Mouse (Mus musculus) lung, postnatal 0 days (tissue): ENCODE data around the gene Nap1l4. TPM values are rescaled to one million over a fixed set of nuclear protein-coding genes. Genes with fewer than 3 reads are reported as not detected.

ENCODE experiments used
- ATAC-seq: fragments of 200-750 bp; cut with Nextera tagmentation; 2 replicates; pipeline ENCODE4 v1.8.0; 2017; ENCODE audit warnings: moderate library complexity
- DNase-seq: peaks from one replicate; pipeline ENCODE4 v3.0.0-alpha.2; 2016; ENCODE audit warnings: low spot score
- H3K27ac ChIP-seq: fragments of 300-500 bp; sonication (generic); 2 replicates; pipeline ENCODE4 v1.5.1; 2014; ENCODE audit warnings: antibody characterized with exemption, mild to moderate bottlenecking, low read length, mixed read lengths
- H3K27me3 ChIP-seq: fragments of 300-500 bp; sonication (generic); replicated peaks from 2 replicates; pipeline ENCODE4 v1.6.1; 2014; ENCODE audit warnings: low read length, mixed read lengths; ENCODE audit not compliant: insufficient read depth
- H3K36me3 ChIP-seq: fragments of 300-500 bp; sonication (generic); 2 replicates; pipeline ENCODE4 v1.6.1; 2014; ENCODE audit warnings: low read length, mixed read lengths; ENCODE audit not compliant: insufficient read depth
- H3K4me1 ChIP-seq: fragments of 300-500 bp; sonication (generic); 2 replicates; pipeline ENCODE4 v1.6.1; 2014; ENCODE audit warnings: antibody characterized with exemption, low read depth, low read length, mixed read lengths; ENCODE audit not compliant: insufficient read depth
- H3K4me2 ChIP-seq: fragments of 300-500 bp; sonication (generic); replicated peaks from 2 replicates; pipeline ENCODE4 v1.6.1; 2014; ENCODE audit warnings: low read depth, mild to moderate bottlenecking, low read length, moderate library complexity, mixed read lengths
- H3K4me3 ChIP-seq: fragments of 300-500 bp; sonication (generic); 2 replicates; pipeline ENCODE4 v1.5.1; 2014; ENCODE audit warnings: low read depth, low read length
- H3K9ac ChIP-seq: fragments of 300-500 bp; sonication (generic); replicated peaks from 2 replicates; pipeline ENCODE4 v1.6.1; 2014; ENCODE audit warnings: low read depth, mild to moderate bottlenecking
- H3K9me3 ChIP-seq: fragments of 300-500 bp; sonication (generic); 2 replicates; pipeline ENCODE4 v1.6.1; 2016; ENCODE audit warnings: low read length, mixed read lengths
- CTCF ChIP-seq: IDR thresholded peaks from 2 replicates; pipeline ENCODE4 v1.5.1; 2016; ENCODE audit warnings: antibody characterized with exemption, mild to moderate bottlenecking
- EP300 ChIP-seq: IDR thresholded peaks from 2 replicates; pipeline ENCODE4 v1.6.1; 2016; ENCODE audit warnings: antibody characterized with exemption, mild to moderate bottlenecking, control low read depth
- WGBS: fragments of 180-500 bp; shearing (Covaris S2); extraction: QIAGEN DNeasy Blood & Tissue Kit; methylation state at CpG from one replicate; pipeline ENCODE4 v1.1.7; 2014; 5-methylcytosine and 5-hydroxymethylcytosine counted together
- microRNA-seq: library from miRNA; unstranded; fragments of <30 nt; microRNA quantifications from one replicate; pipeline ENCODE4, GENCODE M21; 2016
- polyA plus RNA-seq: library from polyadenylated mRNA; unstranded; fragments of >200 nt; fragmentation: Nextera tagmentation; extraction: Ambion mirVana; gene quantifications from 2 replicates; pipeline ENCODE4 v1.2.1, GENCODE M21; 2015

Nap1l4 gene
- polyA plus RNA-seq, 1 experiment from 2014 or later: 107 TPM

DNA sequence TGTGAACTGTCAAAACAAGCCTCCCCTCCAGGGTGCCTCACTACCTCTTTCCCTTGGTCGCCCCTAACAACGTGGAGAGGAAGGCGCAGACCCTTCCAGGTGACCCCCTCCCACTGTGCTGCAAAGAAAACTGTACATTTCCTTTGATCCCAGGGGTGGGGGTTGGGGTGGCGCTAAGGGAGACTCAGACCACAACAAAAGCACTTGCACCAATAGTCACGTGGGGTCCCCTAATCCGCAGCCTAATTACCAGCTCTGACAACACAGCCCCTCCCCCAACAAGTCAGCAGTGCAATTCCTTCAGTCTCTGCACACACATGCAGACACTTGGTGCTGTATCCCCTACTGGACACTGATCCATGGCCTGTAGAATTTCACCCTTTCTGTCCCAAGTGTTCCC, 81.2 kb downstream of the Nap1l4 start:
- TF ChIP-seq EP300: no peak
- H3K9me3 ChIP-seq: no peaks in the 10 kb centered on the region
- H3K27me3 ChIP-seq: no peaks in the 10 kb centered on the region
- H3K4me3 ChIP-seq: no peak overlapping the region
- no peak overlapping the region for H3K27ac ChIP-seq
- ATAC-seq (no peak), DNase-seq (no peak)
- H3K4me1 ChIP-seq: peaks cover 3% of the 10 kb centered on the region; the same call in 1 of the 2 replicates
- 20% methylated on average over 6 of the region's 6 CpGs for WGBS
- no peak overlapping the region for H3K4me2 ChIP-seq
- no peaks in the 10 kb centered on the region for H3K36me3 ChIP-seq
- H3K9ac ChIP-seq: no peak overlapping the region

DNA sequence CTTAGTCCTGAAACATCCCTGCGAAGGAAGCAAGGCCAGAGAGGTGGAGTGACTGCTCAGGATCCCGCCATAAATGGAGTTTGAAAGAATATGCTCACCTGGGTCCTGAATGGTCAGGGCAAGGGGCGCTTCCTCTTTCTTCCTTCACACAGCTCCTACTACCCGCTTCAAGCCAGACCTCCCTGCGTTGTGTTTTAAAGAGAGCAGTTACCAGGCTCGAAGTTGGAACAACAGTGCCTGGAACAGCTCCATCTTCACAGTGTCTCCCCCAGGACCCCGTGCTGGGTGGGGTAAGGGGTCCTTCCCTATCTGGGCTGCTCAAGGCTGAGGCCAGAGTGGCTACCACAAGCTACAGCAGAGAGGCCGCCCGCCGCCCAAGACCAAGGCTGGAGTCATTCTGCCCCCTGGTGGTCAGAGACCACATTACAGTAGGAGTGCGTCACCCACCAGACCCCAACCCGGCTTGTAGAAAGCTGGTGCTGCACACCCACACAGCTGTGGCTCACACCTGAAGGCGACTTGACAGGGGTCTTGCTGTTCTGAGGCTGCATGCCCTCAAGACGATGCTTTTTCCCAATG, 82.7 kb downstream of the Nap1l4 start:
- DNase-seq (peak; percentile 73), ATAC-seq (peak; percentile 50)
- H3K27ac ChIP-seq: no peak overlapping the region
- H3K4me2 ChIP-seq: no peak overlapping the region
- no peak overlapping the region for H3K9ac ChIP-seq
- H3K36me3 ChIP-seq: no peaks in the 10 kb centered on the region
- H3K4me3 ChIP-seq: no peak overlapping the region
- WGBS: 34% methylated on average over 14 of the region's 14 CpGs
- TF ChIP-seq CTCF: peak; percentile 97
- TF ChIP-seq EP300: no peak
- H3K27me3 ChIP-seq: no peaks in the 10 kb centered on the region
- no peaks in the 10 kb centered on the region for H3K9me3 ChIP-seq
- peaks cover 3% of the 10 kb centered on the region; the same call in 1 of the 2 replicates for H3K4me1 ChIP-seq

DNA sequence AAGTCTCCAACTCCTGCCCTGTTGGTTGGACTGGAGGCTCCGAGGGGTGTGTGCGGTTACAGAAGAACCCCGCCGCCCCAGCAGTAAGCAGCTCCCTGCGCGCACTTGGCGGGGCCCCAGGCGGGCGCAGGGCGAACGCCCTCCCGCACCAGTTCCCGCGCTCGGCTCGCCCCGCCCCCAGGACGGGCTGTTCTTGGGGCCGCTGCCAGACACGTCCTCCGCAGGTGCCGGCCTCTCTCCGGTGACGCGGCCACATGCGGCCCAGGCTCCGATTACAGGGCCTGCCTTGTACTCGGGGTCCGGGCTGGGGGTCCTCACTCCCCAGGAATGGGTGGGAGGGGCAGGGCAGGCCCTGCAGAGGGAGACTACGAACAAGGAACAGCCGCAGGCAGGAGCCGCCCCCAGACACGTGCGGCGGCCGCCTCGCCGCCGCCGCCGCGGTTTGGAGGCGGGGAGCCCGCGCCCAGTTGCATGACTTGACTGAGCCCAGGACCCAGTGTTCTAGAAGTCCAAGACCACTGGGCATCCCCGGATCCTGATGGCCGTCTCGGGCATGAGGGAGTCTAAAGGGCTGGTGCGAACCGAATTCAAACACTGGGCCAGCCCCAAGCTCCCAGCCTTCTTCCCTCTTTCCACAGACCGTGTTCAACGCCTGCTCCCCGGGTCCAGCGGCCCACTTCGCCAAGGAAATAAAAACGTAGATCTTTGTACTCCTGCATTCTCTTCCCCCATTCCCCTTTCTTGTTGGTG, 83.9 kb downstream of the Nap1l4 start:
- Histone ChIP-seq H3K9me3 (no peaks in the 10 kb centered on the region; the same call in 1 of the 2 replicates), H3K9ac (no peak overlapping the region), H3K27ac (no peak overlapping the region), H3K27me3 (no peaks in the 10 kb centered on the region), H3K4me2 (peak overlapping the region; percentile 67), H3K4me1 (peaks cover 3% of the 10 kb centered on the region; the same call in 1 of the 2 replicates), H3K4me3 (peak overlapping the region; percentile 34), H3K36me3 (no peaks in the 10 kb centered on the region)
- no peak for ATAC-seq
- WGBS: 19% methylated on average over 55 of the region's 56 CpGs
- no peak for TF ChIP-seq CTCF
- TF ChIP-seq EP300: no peak
- DNase-seq: peak; percentile 57

DNA sequence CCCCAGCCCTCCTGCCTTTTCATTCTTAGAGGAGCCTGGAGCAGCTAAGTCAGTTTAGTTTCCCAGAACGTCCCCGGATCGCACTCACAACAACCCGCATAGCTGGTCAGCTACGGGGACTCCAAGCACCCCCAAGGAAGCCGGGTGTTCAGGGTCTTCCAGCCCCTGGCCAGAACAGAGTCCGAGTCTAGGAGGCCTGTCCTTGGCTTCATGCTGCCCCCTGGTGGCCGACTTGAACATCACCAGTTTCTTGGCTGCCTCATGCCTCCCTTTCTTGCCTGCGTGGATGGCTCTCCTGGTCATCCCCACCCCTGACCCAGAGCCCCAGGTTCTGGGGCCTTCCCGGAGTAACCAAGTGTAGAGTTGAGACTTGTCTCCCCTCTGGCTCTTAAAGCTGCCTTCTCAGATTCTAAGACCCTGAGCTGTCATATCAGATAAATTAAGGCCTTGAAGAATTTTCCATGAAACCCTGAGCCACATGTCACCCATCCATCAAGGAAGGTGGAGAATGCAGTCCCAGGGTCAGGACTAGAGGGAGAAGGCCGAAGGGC, 85.0 kb downstream of the Nap1l4 start:
- Histone ChIP-seq H3K9me3 (no peaks in the 10 kb centered on the region; the same call in 1 of the 2 replicates), H3K27me3 (no peaks in the 10 kb centered on the region), H3K4me1 (peaks cover 3% of the 10 kb centered on the region; the same call in 1 of the 2 replicates), H3K4me3 (no peak overlapping the region), H3K36me3 (no peaks in the 10 kb centered on the region), H3K4me2 (0 out of 2 replicates have a peak overlapping the region, but pooled peaks have one; percentile 14), H3K27ac (no peak overlapping the region), H3K9ac (no peak overlapping the region)
- TF ChIP-seq EP300 (no peak), CTCF (peak; percentile 88)
- no peak for ATAC-seq
- WGBS: 33% methylated on average over 11 of the region's 11 CpGs
- peak; percentile 78 for DNase-seq

Small RNA genes lying within 50 kb of the gene (microRNA-seq; reads per million reads assigned to microRNA genes)
- 0.73 reads per million for gene Mir7064

Other genes with a start within 250 kb of the Nap1l4 start
- 207 and 220 TPM in 2 replicates for gene Cdkn1c, start 88.1 kb downstream of the Nap1l4 start, polyA plus RNA-seq
- 4.4 and 5.2 TPM in 2 replicates for gene Slc22a18, start 75.4 kb downstream of the Nap1l4 start, polyA plus RNA-seq
- 3.2 and 5.4 TPM in 2 replicates for gene Phlda2, start 46.0 kb downstream of the Nap1l4 start, polyA plus RNA-seq
- gene Cars, start 51.0 kb upstream of the Nap1l4 start, polyA plus RNA-seq: 24.4 and 26.4 TPM in 2 replicates
- 1.0 and 1.2 TPM in 2 replicates for gene Tnfrsf26, start 79.6 kb upstream of the Nap1l4 start, polyA plus RNA-seq
- gene Tnfrsf22, start 100.6 kb upstream of the Nap1l4 start, polyA plus RNA-seq: 4.6 and 5.3 TPM in 2 replicates
- 2.2 and 3.0 TPM in 2 replicates for gene Tnfrsf23, start 136.8 kb upstream of the Nap1l4 start, polyA plus RNA-seq
- 47.6 and 56.8 TPM in 2 replicates for gene Osbpl5, start 207.9 kb upstream of the Nap1l4 start, polyA plus RNA-seq
- gene Mrgprg, start 217.9 kb upstream of the Nap1l4 start, polyA plus RNA-seq: not detected in 2 replicates
- gene Mrgpre, start 235.4 kb upstream of the Nap1l4 start, polyA plus RNA-seq: 0.67 and 0.72 TPM in 2 replicates